Mouse (Mus musculus) small intestine, adult 2 months (tissue): ENCODE results near the gene Syt9.

Source experiments
- CTCF ChIP-seq: fragments of 200-500 bp; IDR thresholded peaks from 2 replicates; pipeline ENCODE4 v1.5.1; 2012; ENCODE audit warnings: low read depth, mild to moderate bottlenecking, control low read depth, inconsistent platforms, low read length, moderate library complexity, mixed read lengths; ENCODE audit not compliant: insufficient replicate concordance, insufficient read length; ENCODE audit errors: extremely low read depth
- POLR2A ChIP-seq: fragments of 200-500 bp; IDR thresholded peaks from 2 replicates; pipeline ENCODE4 v1.6.1; 2012; ENCODE audit warnings: low read depth, mild to moderate bottlenecking, control low read depth, inconsistent platforms, low read length, moderate library complexity

DNA sequence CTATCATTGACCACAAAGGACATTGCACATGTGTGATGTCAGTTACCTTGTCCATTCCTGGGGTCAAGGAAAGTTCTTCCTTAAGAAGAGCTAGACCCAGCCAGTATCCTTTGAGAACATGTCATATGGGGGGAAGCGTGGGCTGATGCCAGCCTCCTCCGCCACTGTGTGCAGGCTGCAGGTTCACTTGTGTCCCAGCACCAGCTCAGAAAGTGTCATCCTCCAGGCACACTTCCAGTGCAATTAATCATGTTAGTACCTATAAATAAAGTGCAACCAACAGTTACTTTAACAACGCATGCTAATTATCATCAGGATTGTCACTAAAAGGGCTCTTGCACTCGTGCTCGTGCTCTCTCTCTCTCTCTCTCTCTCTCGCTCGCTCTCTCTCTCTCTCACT lies 126.4 kb downstream of the Syt9 start:
- TF ChIP-seq POLR2A (no peak), CTCF (no peak)
